Mouse (Mus musculus): ENCODE results near the gene Olfr1022.

The Olfr1022 gene

GRCm38 (mm10) chr2:85868294-85868693 lies at the start of gene Olfr1022:
Gene Olfr1022 (plus strand): TSS chr2:85868594.
- DNase-seq: no peak

DNA sequence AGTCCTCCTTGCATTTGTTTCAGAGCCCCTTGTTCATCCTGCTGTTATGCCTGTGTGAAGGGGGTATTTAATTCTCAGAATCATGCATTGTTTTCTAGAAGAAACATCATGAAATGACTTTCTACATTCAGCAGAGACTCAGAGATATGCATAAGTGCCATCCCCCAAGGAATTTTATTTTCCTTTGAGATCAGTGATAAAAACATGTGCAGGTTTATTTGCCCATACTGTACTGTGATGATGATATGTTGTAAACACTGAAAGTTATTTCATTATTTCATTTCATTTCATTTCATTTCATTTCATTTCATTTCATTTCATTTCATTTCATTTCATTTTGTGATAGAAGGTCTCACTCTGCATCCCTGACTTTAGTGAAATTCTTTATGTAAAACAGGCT lies 23.0 kb upstream of the Olfr1022 start, which contains the start of gene Olfr1019:
Olfr1019 (minus strand) TSS at position 101 of the 400 bp plus-strand sequence.
- DNase-seq: no peak

DNA sequence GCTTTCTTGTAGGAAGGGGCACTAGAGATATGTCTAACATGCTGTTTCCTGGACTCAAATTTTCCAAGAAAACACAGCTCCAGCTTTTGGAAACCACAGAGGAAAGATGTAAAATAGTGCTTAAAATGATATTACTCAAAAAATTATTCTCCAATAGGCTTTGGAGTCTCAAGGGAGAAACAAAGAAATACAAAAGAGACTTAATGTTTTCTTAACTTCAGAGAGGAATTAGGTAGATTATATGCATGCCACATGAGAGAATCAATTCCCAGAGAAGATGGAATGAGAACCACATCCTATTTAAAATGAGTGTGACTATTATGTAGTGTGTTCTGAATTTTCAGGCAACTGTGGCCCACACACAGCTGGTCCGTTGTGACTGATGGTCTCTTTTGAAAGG lies 21.7 kb upstream of the Olfr1022 start, which contains the start of gene Olfr1020:
Olfr1020 (plus strand) TSS at position 301 of the 400 bp plus-strand sequence.
- DNase-seq: no peak

- no peak for DNase-seq
These were observed 16.9 kb downstream of the Olfr1022 start, which contains the start of gene Olfr1023 for GRCm38 (mm10) chr2:85885340-85885739. Gene Olfr1023 (plus strand): TSS chr2:85885640.

GRCm38 (mm10) chr2:85904952-85905351 lies 36.6 kb downstream of the Olfr1022 start, which contains the start of gene Olfr1024:
Gene Olfr1024 (minus strand): TSS chr2:85905052.
- no peak for DNase-seq

DNA sequence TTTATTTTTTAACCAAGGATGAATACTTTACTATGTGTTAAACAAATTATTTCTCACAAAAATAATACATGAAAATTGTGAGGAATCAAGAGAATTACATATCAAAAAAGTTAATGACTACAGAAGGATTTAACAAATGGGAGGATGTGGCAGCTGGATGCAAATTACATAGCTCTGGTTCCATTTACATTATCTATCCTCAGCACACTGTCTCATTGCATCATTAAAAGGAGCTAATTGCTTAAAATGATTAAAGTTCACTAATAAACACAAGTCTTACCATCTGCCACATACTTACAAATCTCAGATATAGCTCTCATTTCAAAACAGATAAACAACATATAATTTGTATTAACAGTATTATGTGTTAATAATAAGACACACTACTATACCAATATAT lies 44.8 kb downstream of the Olfr1022 start:
- DNase-seq: no peak

DNA sequence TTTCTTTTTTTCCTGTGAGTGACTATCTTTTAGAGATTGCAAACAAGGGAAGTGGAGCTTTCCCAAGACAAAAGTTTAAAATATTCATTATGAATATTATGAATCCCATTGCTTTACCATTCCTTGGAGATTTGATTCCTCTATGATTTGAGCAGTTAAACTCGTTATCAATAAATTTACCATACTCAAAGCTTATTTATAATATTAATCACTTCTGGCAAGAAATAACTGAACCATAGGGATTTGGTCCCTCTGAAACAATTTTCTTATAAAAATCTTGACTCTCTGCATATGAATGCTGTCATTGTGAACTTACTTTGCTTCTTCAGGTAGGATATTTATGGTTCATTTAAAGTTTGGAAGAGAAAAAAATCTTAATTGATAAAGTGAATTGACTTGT lies 46.5 kb downstream of the Olfr1022 start, which contains the start of gene Olfr1025-ps1:
Olfr1025-ps1 (plus strand) TSS at position 301 of the 400 bp plus-strand sequence.
- no peak for DNase-seq

Measured in lung, postnatal 10 days (tissue).